Mouse (Mus musculus): ENCODE results near the gene Lep.

DNA sequence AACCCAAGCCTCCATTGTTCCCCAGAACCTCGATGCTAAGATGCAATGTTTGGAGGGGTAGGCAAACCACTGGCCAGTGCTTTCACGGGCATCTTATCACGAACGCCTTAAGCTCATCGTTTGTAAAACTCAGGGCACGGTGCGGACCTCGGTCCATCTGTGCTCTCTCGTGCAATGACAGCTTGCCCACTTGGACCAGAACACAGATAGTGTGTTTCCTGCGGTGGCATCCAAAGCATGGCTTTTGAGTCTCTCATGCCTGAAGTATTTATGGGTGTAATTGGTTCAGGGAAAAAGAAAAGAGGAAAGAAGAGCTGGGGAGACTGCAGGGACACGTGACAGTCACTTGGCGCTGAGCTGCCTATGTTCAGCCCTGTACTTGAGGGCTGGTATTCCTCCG, 60.0 kb downstream of the Lep start:
- TF ChIP-seq CTCF (IDR thresholded peaks at IDR 0.05; ENCODE audit: insufficient read depth, low read depth, low read length): no peak
- no peak for TF ChIP-seq POLR2A (IDR thresholded peaks at IDR 0.05; ENCODE audit: insufficient read depth, low read depth, low read length)
